Comparison of ENCODE assay signal across 17 mouse cellular contexts in genomic region chr2:131685326-131685725, GRCm38 (mm10).
DNase-seq lines count a peak whose midpoint lies in the region; TF ChIP-seq lines count a peak whose summit lies in the region.
"Had no signal": no experiment of that assay in that cellular context is flagged by ENCODE, and none has a peak within 500 bp of the region (broad histone marks: within the 10 kb centered on the region; RNA-seq: fewer than 3 reads in every experiment).

No protein-coding gene starts in this region.

- no peak overlapping the region for H3K4me3 ChIP-seq in gastrocnemius, adult 2 months
- H3K4me3 ChIP-seq: embryonic facial prominence, embryonic 12.5 days; hindbrain, embryonic 13.5 days; liver, embryonic 13.5 days; megakaryocyte, embryonic 14.5 days; midbrain, embryonic 13.5 days had no signal

- intact Hi-C loops in gastrocnemius, adult 2 months (cut with DNase I): no loop called here
- intact Hi-C loops in heart, postnatal 25 days (cut with DNase I): no loop called here

- TF ChIP-seq CTCF in gastrocnemius, adult 2 months (IDR thresholded peaks at IDR 0.05): no peak

- no peak overlapping the region; the same call in 1 of the 2 replicates for H3K27ac ChIP-seq in gastrocnemius, adult 2 months
- H3K27ac ChIP-seq: embryonic facial prominence, embryonic 12.5 days; hindbrain, embryonic 13.5 days; liver, embryonic 13.5 days; midbrain, embryonic 13.5 days had no signal

- DNase-seq in gastrocnemius, adult 2 months: peak; percentile 35
- DNase-seq in gastrocnemius, postnatal 4 days (ENCODE audit: low spot score in 2 of 2): no peak
- peak; percentile 24 to 35 for DNase-seq in heart, adult 9 months (ENCODE audit: low spot score in 2 of 2)
- no peak for DNase-seq in heart, postnatal 25 days (ENCODE audit: low spot score)
- peak; percentile 35 for DNase-seq in adipocyte (ENCODE audit: low spot score)
- DNase-seq in brain, adult 2 months (ENCODE audit: low read depth, low spot score): peak; percentile 18
- no peak for DNase-seq in frontal cortex, adult 2 months (ENCODE audit: extremely low spot score in 1 of 2, low spot score in 1 of 2)
- DNase-seq: adrenal gland, adult 8-10 months; cerebellum, adult 8-10 months; kidney, adult 18-20 months; kidney, postnatal 4 days; liver, embryonic 13.5 days; lung, adult 2 months had no signal

Comparison
In these comparisons a context has a peak if more than half of its experiments do, and no peak if none do; other contexts are left out.
1. DNase-seq: peak in gastrocnemius, adult 2 months (single experiment), heart, adult 9 months (2 of 2), adipocyte (single experiment) and brain, adult 2 months (single experiment); none in gastrocnemius, postnatal 4 days (0 of 2), heart, postnatal 25 days (single experiment) and frontal cortex, adult 2 months (0 of 2).